Mouse (Mus musculus) liver, adult 2 months (tissue): ENCODE measurements around the gene Car10.

Source experiments
- CTCF ChIP-seq: fragments of 200-500 bp; IDR thresholded peaks from 2 replicates; pipeline ENCODE4 v1.5.1; 2011; ENCODE audit warnings: low read depth, low read length, control low read depth
- POLR2A ChIP-seq: fragments of 200-500 bp; IDR thresholded peaks from 2 replicates; pipeline ENCODE4 v1.6.1; 2011; ENCODE audit warnings: low read length, control low read depth; ENCODE audit not compliant: insufficient read depth; ENCODE audit errors: extremely low read depth

- no peak for TF ChIP-seq CTCF
- TF ChIP-seq POLR2A, result no peak
These were observed 368.4 kb downstream of the Car10 start for GRCm38 (mm10) chr11:93466221-93466620.
